Mouse (Mus musculus): Measurements from ENCODE around the gene Cd86.

- TF ChIP-seq CTCF (IDR thresholded peaks at IDR 0.05; ENCODE audit: insufficient read depth, low read depth, low read length): no peak
- no peak for TF ChIP-seq POLR2A (IDR thresholded peaks at IDR 0.05; ENCODE audit: insufficient read depth, low read depth, low read length)
Measured at GRCm38 (mm10) chr16:36587971-36588370, 77.9 kb downstream of the Cd86 start.

Data from olfactory bulb, adult 2 months (tissue).